Mouse (Mus musculus): ENCODE measurements around the gene Allc. TPM values are rescaled to one million over a fixed set of nuclear protein-coding genes. Genes with fewer than 3 reads are reported as not detected.

Gene Allc
- total RNA-seq (2021) = under 1 TPM; 0.59 to 0.65 TPM
- long read RNA-seq = 0 reads

DNA sequence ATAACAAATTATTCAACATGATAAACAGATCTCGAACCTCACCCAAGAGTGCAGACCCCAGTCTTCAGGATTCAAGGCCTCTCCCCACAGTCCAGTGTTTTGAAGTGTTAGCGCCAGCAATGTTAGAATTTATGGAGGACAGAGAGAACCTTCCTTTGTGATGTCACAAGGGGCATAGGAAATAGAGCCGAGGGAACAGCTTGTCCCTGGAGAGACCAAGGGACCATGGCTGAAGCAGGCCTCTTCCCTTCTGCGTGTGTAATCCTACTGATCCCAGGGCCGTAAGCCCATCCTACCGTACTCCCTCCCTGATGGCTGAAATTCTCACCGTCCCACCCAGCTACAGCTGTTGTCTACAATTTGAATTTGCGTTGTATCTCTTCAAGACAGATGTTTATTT lies at the start of gene Allc:
Gene Allc (minus strand): TSS at position 101 of the 400 bp plus-strand sequence.
- no peak for DNase-seq (ENCODE audit: low spot score in 2 of 2)

- no peak for DNase-seq (ENCODE audit: low spot score in 2 of 2)
Measured at GRCm38 (mm10) chr12:28628436-28628835, 46.1 kb upstream of the Allc start.

DNA sequence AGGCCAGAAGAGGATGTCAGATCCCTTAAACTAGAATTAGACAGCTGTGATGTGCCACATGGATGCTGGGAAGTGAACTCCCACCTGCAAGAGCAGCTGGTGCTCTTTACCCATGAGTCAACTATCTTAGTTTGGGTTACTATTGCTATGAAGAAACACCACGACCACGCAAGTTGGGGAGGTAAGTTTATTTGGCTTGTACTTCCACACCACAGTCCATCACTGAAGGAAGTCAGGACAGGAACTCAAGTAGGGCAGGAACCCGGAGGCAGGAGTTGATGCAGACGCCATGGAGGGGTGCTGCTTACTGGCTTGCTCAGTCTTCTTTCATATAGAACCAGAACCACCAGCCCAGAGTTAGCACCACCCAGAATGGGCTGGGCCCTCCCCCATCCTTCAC lies 44.8 kb upstream of the Allc start:
- no peak for DNase-seq (ENCODE audit: low spot score in 2 of 2)

DNA sequence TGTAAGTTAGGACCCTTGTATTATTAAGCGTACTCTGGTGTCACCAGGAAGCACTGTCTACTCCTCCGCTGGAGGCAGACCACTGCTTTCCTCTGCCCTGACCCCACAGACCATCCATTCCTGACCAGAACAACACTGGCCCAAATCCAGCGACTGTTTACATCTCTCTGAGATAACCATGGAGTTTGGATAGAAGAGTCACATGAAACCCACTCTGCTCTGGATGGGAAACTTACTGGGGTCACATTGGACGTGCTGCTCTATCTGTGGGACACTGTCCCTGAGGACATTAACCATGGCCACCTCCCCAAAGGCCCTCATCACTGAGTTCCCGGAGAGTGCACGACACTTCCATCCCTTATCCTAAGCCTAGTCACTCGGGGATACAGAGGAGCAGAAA lies 43.1 kb upstream of the Allc start:
- DNase-seq (ENCODE audit: low spot score in 2 of 2) = no peak

DNA sequence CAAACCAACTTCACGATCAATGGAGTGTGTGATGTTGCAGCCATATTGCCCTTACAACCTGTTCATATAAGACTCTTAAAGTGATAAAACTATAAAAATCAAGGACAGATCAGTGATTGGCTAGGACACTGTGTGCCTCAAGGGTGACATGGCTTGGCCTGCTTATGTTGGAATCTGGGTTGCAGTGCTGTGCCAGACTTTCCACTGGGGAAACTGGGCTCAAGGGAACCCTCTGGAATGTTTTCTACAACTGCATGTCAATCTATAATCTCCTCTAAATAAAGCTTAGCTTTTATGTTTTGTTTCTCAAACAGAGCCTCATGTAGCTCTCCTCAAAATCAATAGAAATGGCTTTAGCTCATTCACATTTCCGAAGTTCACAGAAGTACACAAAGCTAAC lies 41.9 kb upstream of the Allc start:
- DNase-seq (ENCODE audit: low spot score in 2 of 2) = no peak

DNA sequence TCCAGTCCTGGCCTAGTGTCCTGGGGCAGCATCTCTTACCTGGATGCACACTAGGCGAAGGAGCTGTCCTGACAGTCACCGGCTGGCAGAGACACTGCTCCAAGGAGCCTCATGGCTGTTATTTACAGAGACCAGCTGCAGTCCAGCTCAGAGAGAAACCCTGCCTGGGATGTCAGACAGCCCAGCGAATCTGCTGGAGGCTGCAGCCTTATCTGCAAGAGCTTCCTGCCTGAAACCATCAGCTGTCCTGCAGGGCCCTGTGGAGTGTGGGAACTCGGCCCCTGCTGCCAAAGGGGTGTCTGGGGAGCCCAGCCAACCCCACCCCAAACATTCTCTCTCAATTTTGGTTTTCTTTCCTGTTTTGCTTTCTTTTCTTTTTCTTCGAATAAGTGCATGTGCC lies 40.9 kb upstream of the Allc start, which contains the start of gene Colec11:
Gene Colec11 (minus strand): TSS at position 183 of the 400 bp plus-strand sequence.
- DNase-seq (ENCODE audit: low spot score in 2 of 2) = no peak

- DNase-seq (ENCODE audit: low spot score in 2 of 2) = no peak
Measured at GRCm38 (mm10) chr12:28622641-28623040, 40.3 kb upstream of the Allc start.

GRCm38 (mm10) chr12:28622167-28622532 lies 39.8 kb upstream of the Allc start:
- DNase-seq (ENCODE audit: low spot score in 2 of 2) = no peak

GRCm38 (mm10) chr12:28621451-28622166 lies 39.3 kb upstream of the Allc start:
- DNase-seq (ENCODE audit: low spot score in 2 of 2) = no peak

DNA sequence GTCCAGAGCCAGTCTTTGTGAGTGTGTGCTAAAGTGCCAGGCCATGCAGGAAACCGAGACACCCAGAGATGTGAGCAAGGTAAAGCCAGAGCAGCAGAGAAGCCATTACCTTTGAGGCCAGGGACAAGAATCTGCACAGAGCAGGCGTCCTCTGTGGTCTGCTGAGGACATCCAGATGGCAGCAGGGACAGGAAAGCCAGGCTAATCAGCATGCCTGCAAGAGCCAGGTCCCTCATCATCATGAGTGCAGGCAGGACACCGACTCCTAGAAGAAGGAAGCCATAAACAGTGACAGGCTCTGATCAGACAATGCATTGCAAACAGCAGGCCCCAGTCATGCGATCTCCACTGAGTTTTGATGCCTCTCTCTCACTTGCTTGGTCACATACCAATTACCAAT lies 35.0 kb upstream of the Allc start:
- DNase-seq (ENCODE audit: low spot score in 2 of 2) = no peak

GRCm38 (mm10) chr12:28614401-28614800 lies 32.1 kb upstream of the Allc start:
- DNase-seq (ENCODE audit: low spot score in 2 of 2) = no peak

DNA sequence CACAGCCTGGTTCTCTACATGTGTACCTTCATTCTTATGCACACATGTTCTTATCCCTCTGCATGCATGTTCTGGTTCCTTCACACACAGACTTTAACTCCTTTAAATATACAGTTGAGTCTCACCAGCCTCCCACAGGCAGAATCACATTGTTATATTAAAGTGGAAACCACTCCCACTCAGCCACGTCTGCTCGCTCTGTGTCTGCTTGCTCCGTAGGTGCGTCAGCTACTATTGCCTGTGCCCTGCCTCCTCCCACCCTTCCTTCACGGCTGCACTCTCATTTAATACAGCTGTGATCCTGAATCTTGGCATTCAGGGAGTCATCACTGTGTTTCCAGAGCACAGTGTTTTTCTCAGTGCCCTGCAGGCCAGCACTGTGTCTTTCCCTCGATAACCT lies 30.1 kb upstream of the Allc start:
- DNase-seq (ENCODE audit: low spot score in 2 of 2) = no peak

DNA sequence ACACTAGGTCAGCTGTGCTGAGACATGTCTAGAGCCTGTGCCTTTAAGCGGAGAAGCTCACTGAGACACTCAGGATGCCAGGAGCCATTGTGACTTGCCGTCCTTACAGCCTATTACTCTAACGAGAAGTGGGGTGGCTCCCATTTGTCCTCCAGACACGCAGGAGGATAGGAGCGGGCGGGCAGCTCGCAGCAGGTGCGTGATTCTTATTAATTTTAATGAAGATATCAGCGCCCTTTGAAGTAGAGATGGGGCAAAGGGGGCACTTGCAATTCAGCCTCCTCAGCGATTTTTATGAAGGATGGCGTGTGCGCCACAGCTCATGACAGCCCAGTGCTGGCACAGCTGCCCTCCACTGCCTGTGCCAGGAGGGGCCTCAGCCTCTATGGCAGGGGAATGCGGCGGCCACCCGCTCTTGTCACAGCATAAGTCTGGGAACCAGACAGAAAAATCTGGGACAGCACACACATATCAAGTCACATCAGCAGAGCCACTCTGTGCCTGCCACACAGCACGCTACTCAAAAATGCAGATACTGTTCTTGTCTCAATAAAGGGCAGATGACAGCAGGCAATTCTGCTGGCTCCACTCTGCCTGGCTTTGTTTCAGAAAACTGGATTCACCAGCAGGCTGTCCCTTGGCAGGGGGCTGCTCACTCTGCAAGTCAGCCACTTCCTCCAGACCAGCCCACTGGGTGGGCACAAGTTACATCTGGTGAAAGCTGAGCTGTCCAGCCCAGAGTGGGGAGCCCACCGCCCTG lies 25.4 kb upstream of the Allc start:
- DNase-seq (ENCODE audit: low spot score in 2 of 2) = peak; percentile 60 to 71

GRCm38 (mm10) chr12:28603494-28603893 lies 21.2 kb upstream of the Allc start:
- DNase-seq (ENCODE audit: low spot score in 2 of 2) = no peak

- DNase-seq (ENCODE audit: low spot score in 2 of 2) = peak in 1 of 2 experiments; percentile 46
Measured at GRCm38 (mm10) chr12:28602259-28602658, 19.9 kb upstream of the Allc start.

DNA sequence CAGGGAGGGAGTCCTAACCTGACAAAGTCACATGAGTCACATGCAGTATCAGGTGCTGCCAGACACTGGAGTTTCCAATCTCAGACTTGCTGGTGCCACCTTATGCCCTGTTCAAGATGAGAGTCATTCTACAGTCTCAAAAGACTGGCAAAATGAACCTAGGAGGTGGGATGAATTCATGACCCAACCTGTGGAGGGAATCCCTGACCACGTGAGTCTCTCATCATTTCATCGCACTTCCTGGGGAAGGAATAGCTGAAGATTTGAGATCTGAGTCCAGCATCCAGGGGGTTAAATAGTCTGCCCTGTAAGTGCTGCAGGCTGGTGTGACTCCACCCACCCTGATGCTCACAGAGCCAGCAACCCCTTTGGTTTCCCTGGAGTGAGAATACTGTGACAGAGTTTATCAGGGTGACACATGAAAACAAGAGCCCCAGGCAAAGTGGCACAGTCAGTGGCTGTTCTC lies 16.2 kb upstream of the Allc start:
- no peak for DNase-seq (ENCODE audit: low spot score in 2 of 2)

DNA sequence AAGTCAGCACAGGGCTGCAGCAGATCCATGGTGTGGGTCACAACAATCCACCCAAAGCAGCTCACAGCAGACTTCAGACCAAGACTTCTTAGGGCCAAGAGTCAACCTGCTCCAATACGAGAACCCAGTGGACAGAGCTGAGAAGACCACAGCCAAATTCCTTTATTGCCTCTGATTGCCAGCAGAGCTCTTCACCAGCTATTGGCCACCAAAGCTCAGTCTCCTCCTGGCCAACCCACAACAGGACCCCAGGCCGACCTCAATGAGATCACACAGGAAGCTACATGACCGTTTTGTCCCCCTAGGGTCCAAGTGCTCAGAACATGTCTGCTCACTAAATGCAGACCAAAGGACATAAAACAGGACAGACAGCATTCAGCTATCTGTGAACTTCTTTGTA lies 15.8 kb upstream of the Allc start:
- DNase-seq (ENCODE audit: low spot score in 2 of 2) = no peak

DNA sequence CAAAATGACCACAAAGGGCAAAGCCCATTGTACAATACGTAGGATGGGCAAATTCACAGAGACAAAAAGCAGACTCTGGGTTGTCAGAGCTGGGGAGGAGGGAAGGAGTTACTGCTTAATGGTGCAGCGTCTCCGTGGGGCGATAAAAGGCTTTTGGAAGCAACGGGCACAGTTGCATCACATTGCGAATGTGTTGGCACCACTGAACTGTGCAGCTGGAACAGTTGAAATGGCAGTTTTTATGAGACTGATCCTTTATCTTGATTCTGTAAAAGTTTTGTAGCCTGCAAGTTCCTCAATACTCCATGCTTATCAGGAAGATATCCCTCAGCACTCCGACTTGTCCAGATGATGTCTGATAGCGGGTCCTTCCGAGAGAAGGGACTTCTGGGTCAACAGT lies 15.4 kb upstream of the Allc start:
- DNase-seq (ENCODE audit: low spot score in 2 of 2) = no peak

DNA sequence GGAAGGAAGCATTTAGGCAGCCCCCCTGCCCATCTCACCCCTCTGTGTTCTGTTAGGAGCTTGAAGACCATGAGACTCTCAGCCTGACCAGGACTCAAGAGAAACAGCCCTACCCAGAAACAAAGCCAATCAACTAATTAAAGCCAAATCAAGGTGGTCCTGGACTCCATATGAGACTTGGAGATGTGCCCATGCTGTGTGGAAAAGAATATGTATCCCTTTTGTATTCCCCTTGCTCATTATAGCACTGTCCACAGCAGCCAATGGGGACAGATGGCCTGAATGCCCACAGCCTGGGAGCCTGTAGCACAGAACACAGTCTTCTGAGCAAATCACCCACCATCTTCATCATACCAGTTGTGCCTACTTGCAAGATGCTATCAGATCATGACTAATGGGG lies 14.5 kb upstream of the Allc start:
- DNase-seq (ENCODE audit: low spot score in 2 of 2) = no peak

- DNase-seq (ENCODE audit: low spot score in 2 of 2) = no peak
Measured at GRCm38 (mm10) chr12:28590428-28590827, 8.1 kb upstream of the Allc start.

- DNase-seq (ENCODE audit: low spot score in 2 of 2) = peak; percentile 92 to 94
Measured at GRCm38 (mm10) chr12:28589090-28589868, 7.0 kb upstream of the Allc start.

- peak in 1 of 2 experiments; percentile 53 for DNase-seq (ENCODE audit: low spot score in 2 of 2)
Measured at GRCm38 (mm10) chr12:28587949-28588348, 5.6 kb upstream of the Allc start.
